Mouse (Mus musculus): ENCODE data around the gene Cacng6.

The Cacng6 gene

DNA sequence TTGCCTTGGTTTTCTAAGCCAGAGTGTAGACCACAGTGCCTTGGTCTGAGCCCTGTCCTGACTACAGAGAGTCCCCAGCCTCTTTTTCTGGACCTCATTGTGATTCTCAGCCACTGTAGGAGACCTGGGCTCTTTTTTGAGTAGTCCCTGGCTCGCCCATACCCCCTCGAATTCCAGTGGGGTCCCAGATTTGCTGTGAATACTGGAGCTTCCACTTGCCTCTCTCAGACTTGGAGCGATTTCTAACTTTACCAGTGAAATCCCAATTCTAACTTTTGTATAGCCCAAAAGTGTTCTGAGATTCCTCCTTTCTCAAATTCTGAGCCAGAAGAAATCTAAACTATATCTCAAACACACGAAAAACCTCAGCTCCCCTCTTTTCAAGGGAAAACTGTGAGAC lies at the start of gene Cacng6:
Gene Cacng6, plus strand, starts transcription at position 301 of the 400 bp plus-strand sequence.
- no peaks in the 10 kb centered on the region for H3K9me3 ChIP-seq (ENCODE audit: low read length)
- peaks cover 80% of the 10 kb centered on the region for H3K4me1 ChIP-seq (replicated peaks; ENCODE audit: low read depth, low read length)
- H3K4me3 ChIP-seq (replicated peaks; ENCODE audit: low read length), result peak within 1 kb of the TSS; percentile 81
- no peaks in the 10 kb centered on the region for H3K36me3 ChIP-seq (ENCODE audit: insufficient read depth, low read length)
- H3K27me3 ChIP-seq (ENCODE audit: insufficient read depth, low read length), result peaks cover 22% of the 10 kb centered on the region
- TF ChIP-seq NANOG (IDR thresholded peaks at IDR 0.05; ENCODE audit: borderline replicate concordance, low read length), result no peak
- no peak for TF ChIP-seq POU5F1 (IDR thresholded peaks at IDR 0.05; ENCODE audit: borderline replicate concordance, low read length)
- no peak for TF ChIP-seq CTCF (conservative IDR thresholded peaks at IDR 0.05; ENCODE audit: low read length)

DNA sequence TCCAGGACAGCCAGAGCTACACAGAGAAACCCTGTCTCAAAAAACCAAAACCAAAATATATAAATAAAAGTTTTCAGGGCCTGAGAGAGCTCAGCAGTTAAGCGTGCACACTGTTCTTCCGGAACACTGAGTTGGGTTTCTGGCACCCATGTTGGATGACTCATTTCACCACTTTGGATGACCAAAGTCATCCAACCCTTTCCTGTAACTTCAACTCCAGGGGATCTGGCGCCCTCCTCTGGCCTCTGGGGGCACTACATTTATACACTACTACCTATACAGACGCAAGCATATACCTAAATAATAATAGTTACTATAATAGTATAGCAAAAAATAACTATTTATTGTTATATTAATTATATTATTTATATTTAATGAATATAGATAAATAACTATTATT lies 47.2 kb upstream of the Cacng6 start:
- TF ChIP-seq CTCF (conservative IDR thresholded peaks at IDR 0.05; ENCODE audit: low read length), result peak; percentile 83
- TF ChIP-seq POU5F1 (IDR thresholded peaks at IDR 0.05; ENCODE audit: borderline replicate concordance, low read length), result no peak
- TF ChIP-seq NANOG (IDR thresholded peaks at IDR 0.05; ENCODE audit: borderline replicate concordance, low read length), result no peak

DNA sequence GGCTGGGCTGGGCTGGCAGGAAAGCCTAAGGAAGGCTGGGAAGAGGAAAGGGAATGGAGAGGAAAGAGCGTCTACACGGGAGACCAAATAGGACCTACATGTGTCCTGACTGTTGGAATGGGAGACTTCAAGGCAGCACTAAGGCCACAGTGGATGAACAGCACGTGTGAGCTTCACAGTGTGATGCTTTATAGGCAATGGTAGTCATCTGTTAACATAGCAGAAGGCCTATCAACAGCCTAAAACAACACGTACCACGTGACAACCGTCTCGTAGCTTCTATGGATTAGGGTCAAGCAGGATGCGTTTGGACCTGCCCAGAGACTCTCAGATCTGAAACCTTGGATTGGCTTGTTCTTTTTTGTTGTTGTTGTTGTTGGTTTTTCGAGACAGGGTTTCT lies 41.9 kb upstream of the Cacng6 start:
- no peaks in the 10 kb centered on the region for H3K4me1 ChIP-seq (replicated peaks; ENCODE audit: low read depth, low read length)
- H3K9me3 ChIP-seq (ENCODE audit: low read length), result no peaks in the 10 kb centered on the region
- no peaks in the 10 kb centered on the region for H3K27me3 ChIP-seq (ENCODE audit: insufficient read depth, low read length)
- TF ChIP-seq NANOG (IDR thresholded peaks at IDR 0.05; ENCODE audit: borderline replicate concordance, low read length), result no peak
- TF ChIP-seq POU5F1 (IDR thresholded peaks at IDR 0.05; ENCODE audit: borderline replicate concordance, low read length), result no peak
- no peak overlapping the region for H3K4me3 ChIP-seq (replicated peaks; ENCODE audit: low read length)
- H3K36me3 ChIP-seq (ENCODE audit: insufficient read depth, low read length), result no peaks in the 10 kb centered on the region

More for the DNA sequence above, 47.2 kb upstream of the Cacng6 start:
- H3K4me1 ChIP-seq (replicated peaks; ENCODE audit: low read depth, low read length), result peaks cover 24% of the 10 kb centered on the region
- no peaks in the 10 kb centered on the region for H3K36me3 ChIP-seq (ENCODE audit: insufficient read depth, low read length)
- no peaks in the 10 kb centered on the region for H3K9me3 ChIP-seq (ENCODE audit: low read length)
- no peak overlapping the region for H3K4me3 ChIP-seq (replicated peaks; ENCODE audit: low read length)
- H3K27me3 ChIP-seq (ENCODE audit: insufficient read depth, low read length), result no peaks in the 10 kb centered on the region

DNA sequence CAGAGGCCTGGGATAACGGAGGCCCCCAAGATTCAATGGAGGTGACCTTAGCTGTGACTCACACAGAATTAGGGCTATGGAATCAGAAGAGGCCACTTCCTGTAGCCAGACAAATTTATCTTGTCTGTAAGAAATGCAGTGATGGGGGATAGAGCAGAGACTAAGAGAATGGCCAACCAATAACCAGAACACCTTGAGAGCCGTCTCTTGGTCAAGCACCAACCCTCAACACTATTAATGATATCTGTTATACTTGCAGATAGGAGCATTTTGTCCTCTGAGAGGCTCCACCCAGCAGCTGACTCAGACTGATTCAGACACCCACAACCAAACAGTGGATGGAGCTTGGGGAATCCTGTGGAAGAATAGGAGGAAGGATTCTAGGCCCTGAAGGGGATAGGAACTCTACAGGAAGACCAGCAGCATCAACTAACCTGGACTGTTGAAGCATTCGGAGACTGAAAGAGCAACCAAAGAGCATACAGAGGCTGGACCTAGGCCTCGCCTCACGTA lies 39.1 kb upstream of the Cacng6 start:
- TF ChIP-seq POU5F1 (IDR thresholded peaks at IDR 0.05; ENCODE audit: borderline replicate concordance, low read length) (no peak), NANOG (IDR thresholded peaks at IDR 0.05; ENCODE audit: borderline replicate concordance, low read length) (no peak), CTCF (conservative IDR thresholded peaks at IDR 0.05; ENCODE audit: low read length) (no peak)
- H3K4me3 ChIP-seq (replicated peaks; ENCODE audit: low read length), result no peak overlapping the region
- H3K4me1 ChIP-seq (replicated peaks; ENCODE audit: low read depth, low read length), result peaks cover 17% of the 10 kb centered on the region
- no peaks in the 10 kb centered on the region for H3K27me3 ChIP-seq (ENCODE audit: insufficient read depth, low read length)
- H3K9me3 ChIP-seq (ENCODE audit: low read length), result no peaks in the 10 kb centered on the region
- H3K36me3 ChIP-seq (ENCODE audit: insufficient read depth, low read length), result no peaks in the 10 kb centered on the region

DNA sequence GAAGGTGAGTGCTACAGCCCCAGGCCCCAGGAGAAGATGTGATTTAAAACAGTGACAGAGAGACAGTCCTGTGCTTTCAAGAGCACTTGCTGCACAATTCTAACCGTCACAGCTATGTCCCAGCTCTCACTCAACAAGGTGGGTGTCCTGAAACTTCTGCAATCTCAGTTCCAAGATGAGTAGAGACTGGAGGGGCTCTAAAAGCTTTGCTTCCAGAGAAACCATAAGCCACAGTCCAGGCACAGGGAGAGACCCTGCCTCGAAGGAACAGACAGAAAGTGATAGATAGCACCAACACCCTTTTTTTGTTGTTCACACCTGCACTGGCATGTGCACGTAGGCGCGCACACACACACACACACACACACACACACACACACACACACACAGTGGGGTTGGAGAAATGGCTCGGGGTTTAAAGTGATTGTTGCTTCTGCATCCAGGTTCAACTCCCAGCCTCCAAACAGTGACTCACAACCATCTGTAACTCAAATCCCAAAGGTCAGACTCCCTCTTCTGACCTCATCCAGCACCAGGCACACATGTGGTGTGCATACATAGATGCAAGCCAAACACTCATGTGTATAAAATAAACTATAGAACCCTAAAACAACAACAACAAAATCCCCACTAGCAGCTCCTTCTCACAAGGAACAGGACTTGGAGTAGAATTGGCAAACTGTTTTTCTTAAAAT lies 37.8 kb upstream of the Cacng6 start:
- H3K36me3 ChIP-seq (ENCODE audit: insufficient read depth, low read length), result no peaks in the 10 kb centered on the region
- TF ChIP-seq NANOG (IDR thresholded peaks at IDR 0.05; ENCODE audit: borderline replicate concordance, low read length), result no peak
- TF ChIP-seq POU5F1 (IDR thresholded peaks at IDR 0.05; ENCODE audit: borderline replicate concordance, low read length), result no peak
- TF ChIP-seq CTCF (conservative IDR thresholded peaks at IDR 0.05; ENCODE audit: low read length), result no peak
- peaks cover 24% of the 10 kb centered on the region for H3K4me1 ChIP-seq (replicated peaks; ENCODE audit: low read depth, low read length)
- H3K4me3 ChIP-seq (replicated peaks; ENCODE audit: low read length), result no peak overlapping the region
- peaks cover 2% of the 10 kb centered on the region; the same call in 1 of the 2 replicates for H3K27me3 ChIP-seq (ENCODE audit: insufficient read depth, low read length)
- H3K9me3 ChIP-seq (ENCODE audit: low read length), result no peaks in the 10 kb centered on the region

DNA sequence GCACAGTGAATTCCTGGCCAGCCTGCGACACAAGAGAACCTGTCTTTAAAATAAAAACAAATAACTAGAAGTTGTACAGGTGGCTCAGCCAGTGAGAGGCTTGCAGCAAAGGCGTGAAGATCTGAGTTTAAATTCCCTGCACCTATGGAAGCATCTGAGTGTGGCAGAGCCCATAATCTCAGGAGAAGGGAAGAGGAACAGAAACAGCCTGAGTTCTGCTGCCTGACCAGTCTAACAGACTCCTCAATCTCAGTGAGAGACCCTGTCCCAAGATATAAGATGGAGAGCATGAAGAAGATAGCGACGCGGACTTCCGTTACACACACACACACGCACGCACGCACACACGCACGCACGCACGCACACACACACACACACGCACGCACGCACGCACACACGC lies 36.2 kb upstream of the Cacng6 start:
- Histone ChIP-seq H3K4me1 (replicated peaks; ENCODE audit: low read depth, low read length) (peaks cover 38% of the 10 kb centered on the region), H3K36me3 (ENCODE audit: insufficient read depth, low read length) (no peaks in the 10 kb centered on the region), H3K9me3 (ENCODE audit: low read length) (no peaks in the 10 kb centered on the region), H3K4me3 (replicated peaks; ENCODE audit: low read length) (no peak overlapping the region), H3K27me3 (ENCODE audit: insufficient read depth, low read length) (peaks cover 11% of the 10 kb centered on the region)
- TF ChIP-seq POU5F1 (IDR thresholded peaks at IDR 0.05; ENCODE audit: borderline replicate concordance, low read length) (no peak), NANOG (IDR thresholded peaks at IDR 0.05; ENCODE audit: borderline replicate concordance, low read length) (no peak), CTCF (conservative IDR thresholded peaks at IDR 0.05; ENCODE audit: low read length) (no peak)

DNA sequence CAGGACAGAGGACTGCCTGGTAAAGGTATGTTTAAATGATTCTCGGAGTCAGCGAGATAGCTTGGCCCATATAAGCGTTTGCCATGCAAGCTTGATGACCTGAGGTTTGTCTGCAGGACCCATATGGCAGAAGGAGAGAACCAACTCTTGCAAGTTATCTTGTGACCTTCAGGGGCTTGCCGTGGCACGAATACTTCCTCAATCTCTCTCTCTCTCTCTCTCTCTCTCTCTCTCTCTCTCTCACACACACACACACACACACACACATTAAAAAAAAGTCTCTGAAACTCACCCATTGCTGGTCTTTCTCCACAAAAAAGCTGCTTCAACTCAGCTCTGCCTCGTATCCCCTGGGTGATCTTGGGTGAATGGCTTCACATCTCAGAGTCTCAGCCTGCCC lies 35.1 kb upstream of the Cacng6 start:
- Histone ChIP-seq H3K4me1 (replicated peaks; ENCODE audit: low read depth, low read length) (peaks cover 45% of the 10 kb centered on the region), H3K9me3 (ENCODE audit: low read length) (no peaks in the 10 kb centered on the region), H3K27me3 (ENCODE audit: insufficient read depth, low read length) (peaks cover 19% of the 10 kb centered on the region), H3K36me3 (ENCODE audit: insufficient read depth, low read length) (no peaks in the 10 kb centered on the region), H3K4me3 (replicated peaks; ENCODE audit: low read length) (no peak overlapping the region)
- TF ChIP-seq POU5F1 (IDR thresholded peaks at IDR 0.05; ENCODE audit: borderline replicate concordance, low read length) (no peak), NANOG (IDR thresholded peaks at IDR 0.05; ENCODE audit: borderline replicate concordance, low read length) (no peak), CTCF (conservative IDR thresholded peaks at IDR 0.05; ENCODE audit: low read length) (no peak)

DNA sequence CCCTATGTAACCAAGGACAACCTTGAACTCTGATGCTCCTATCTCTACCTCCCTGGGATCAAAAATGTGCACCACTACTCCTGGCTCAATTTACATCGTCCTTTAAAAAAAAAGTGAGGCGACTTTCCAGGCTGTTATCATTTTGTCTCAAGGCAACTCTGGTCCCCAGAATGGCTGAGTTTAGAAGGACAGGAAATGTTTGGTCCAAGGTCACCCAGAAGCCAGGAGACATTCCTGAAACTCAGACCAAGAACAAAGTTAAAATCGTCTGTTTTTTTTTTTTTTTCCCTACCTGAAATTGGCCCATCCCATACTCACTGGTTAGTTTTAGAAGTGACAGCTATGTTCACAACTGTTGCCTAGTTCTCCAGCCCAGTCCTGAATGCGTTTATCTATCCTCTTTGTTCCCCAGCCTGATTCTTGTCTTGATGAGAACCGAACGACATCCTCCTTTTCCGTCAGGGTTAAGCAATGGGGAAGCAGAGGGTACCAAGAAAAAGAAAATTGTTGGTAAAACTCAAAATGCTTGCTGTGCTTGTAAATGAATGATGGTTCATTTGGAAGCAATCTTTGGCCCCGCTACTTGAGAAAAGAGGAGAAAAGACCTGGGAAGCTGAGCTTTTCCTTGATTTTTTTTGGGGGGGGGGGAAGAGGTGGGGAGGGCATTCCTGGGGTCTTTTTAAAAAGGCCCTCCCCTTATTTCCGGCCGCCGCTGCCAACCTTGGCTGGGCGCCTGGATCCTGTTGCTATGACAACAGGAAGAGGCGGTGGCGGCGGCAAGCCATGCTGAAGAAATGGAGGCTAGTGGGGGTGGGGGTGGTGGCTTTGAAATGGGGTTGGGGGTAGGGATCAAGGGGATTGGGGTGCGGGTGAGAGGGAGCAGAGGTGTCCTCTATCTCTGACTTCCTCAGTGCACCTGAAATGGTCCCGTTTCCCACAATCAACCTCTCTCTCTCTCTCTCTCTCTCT lies 34.3 kb upstream of the Cacng6 start:
- 0 out of 2 replicates have a peak overlapping the region, but pooled peaks have one; percentile 29 for H3K4me3 ChIP-seq (replicated peaks; ENCODE audit: low read length)
- no peaks in the 10 kb centered on the region for H3K36me3 ChIP-seq (ENCODE audit: insufficient read depth, low read length)
- peaks cover 52% of the 10 kb centered on the region for H3K4me1 ChIP-seq (replicated peaks; ENCODE audit: low read depth, low read length)
- no peaks in the 10 kb centered on the region for H3K9me3 ChIP-seq (ENCODE audit: low read length)
- peaks cover 19% of the 10 kb centered on the region for H3K27me3 ChIP-seq (ENCODE audit: insufficient read depth, low read length)
- TF ChIP-seq CTCF (conservative IDR thresholded peaks at IDR 0.05; ENCODE audit: low read length) (no peak), NANOG (IDR thresholded peaks at IDR 0.05; ENCODE audit: borderline replicate concordance, low read length) (no peak), POU5F1 (IDR thresholded peaks at IDR 0.05; ENCODE audit: borderline replicate concordance, low read length) (no peak)

Data from E14TG2a.4 (cell line).